Mouse (Mus musculus): ENCODE results near the gene Rps12. TPM values are rescaled to one million over a fixed set of nuclear protein-coding genes. Genes with fewer than 3 reads are reported as not detected.

The Rps12 gene
- 174 and 179 TPM in 2 replicates for polyA plus RNA-seq (2015; fragmentation: Nextera tagmentation; extraction: Ambion mirVana)

DNA sequence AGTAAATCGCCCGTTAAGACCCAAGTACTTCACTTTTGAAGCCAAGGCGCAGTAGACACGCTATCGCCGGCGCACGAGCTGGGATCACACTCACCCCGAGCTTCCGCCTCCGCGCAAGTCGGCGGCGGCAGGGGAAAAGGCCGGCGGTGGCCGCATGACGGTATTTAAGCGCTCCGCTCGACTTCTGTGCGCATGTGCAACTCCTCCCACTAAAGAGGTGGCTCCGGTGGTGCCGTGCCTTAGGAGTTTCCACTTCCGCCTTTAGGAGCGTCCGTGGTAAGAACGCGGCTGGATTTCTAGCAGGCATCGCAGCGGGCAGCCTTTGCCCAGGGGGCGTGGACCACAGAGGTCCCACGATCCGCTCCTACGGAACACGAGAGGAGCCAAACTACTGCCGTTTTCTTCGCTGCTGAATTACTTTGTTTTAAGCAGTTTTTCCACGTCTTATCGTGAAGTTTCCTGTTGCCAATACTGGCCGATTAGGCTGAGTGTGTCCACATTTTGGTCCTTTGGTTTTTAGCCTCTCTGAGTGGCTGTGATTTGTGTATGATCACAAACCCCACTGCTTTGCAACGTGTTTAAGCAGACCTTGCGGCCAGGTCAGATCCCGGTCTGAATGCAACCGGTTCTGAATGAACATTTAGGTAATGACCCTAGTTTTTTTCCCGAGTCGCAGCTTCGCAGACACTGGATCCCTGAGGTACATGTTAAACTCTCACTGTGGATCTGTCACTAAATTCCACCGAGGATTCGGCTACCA, at the start of gene Rps12:
Gene Rps12 (minus strand): TSS at position 214 of the 760 bp plus-strand sequence.
- WGBS = under 1% methylated on average over 51 of the region's 51 CpGs
- peaks cover 48% of the 10 kb centered on the region for H3K4me1 ChIP-seq
- H3K27ac ChIP-seq = peak within 1 kb of the TSS; percentile 91
- peak; percentile 97 for ATAC-seq (ENCODE audit: low FRiP score, low read depth)
- peak within 1 kb of the TSS; percentile 93 for H3K4me2 ChIP-seq (replicated peaks)
- no peaks in the 10 kb centered on the region for H3K27me3 ChIP-seq
- no peaks in the 10 kb centered on the region for H3K9me3 ChIP-seq
- H3K9ac ChIP-seq = peak within 1 kb of the TSS; percentile 95
- peak within 1 kb of the TSS; percentile 91 for H3K4me3 ChIP-seq
- H3K36me3 ChIP-seq = peaks cover 38% of the 10 kb centered on the region

DNA sequence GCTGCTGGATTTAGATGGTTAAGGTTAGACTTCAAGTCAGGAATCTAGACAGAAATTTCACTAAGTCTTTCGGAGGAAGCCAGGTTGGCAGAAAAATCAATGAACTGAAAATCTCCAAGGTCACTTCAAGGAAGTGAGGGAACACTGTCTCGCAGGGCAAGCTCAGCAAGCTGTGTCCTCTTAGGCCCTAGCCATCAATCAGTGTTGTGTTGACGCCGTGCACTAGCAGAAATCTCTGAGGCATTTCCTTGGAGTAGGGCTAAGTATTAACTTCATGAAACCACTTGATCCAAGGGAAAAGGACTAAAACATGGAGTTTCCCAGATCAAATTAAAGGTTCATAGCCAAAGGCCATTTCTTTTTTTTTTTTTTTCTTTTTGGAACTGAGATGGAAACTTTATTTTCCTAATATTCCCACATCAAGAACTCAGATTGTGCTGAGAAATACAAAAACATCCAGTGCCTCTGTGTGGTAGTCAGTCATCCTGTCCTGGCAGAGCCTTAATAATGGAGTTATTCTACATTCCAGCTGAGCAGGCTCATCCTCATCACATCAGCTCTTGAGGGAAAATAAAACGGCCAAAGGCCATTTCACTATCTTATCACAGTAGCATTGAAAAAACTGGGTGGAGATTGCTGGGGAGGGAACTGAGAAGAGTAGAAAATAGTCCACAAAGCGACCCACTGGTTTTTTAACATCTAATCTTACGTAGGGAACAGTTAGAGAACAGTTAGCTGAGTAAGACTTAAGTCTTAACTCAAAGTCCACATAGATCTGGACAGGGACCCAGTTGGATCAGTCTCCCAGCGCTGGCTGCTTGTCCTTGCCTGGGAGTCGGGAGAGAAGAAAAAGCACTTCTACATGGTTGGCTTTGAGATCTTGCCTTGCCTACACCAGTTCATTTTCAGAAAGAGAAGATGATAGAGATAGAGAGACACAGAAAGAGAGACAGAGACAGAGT, 49.2 kb upstream of the Rps12 start:
- WGBS = 79% methylated on average over 9 of the region's 9 CpGs
- Histone ChIP-seq H3K9ac (no peak overlapping the region), H3K4me2 (replicated peaks) (no peak overlapping the region), H3K9me3 (no peaks in the 10 kb centered on the region), H3K27ac (no peak overlapping the region), H3K27me3 (no peaks in the 10 kb centered on the region), H3K36me3 (no peaks in the 10 kb centered on the region), H3K4me1 (no peaks in the 10 kb centered on the region), H3K4me3 (no peak overlapping the region)
- ATAC-seq (ENCODE audit: low FRiP score, low read depth) = no peak

DNA sequence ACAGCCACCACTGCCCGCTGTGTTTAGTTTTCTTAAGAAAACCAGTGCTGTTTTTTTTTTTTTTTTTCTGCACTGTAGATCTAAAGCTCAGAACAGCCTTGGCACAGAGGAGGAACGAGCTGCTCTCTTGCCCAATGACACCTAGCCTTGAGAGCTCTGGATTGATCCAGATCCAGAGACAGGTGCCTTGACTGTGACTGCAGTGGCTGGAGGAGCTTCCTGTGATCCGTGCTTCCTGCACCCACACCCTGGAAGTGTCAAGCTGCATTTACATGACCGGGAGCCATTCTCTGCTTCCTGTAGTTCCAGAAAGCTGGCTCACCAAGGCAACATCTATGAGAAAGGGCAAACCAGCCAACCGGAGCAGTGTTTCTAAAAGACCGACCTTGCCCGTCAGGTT, 39.4 kb upstream of the Rps12 start:
- Histone ChIP-seq H3K9me3 (no peaks in the 10 kb centered on the region), H3K36me3 (peaks cover 64% of the 10 kb centered on the region), H3K4me1 (no peaks in the 10 kb centered on the region), H3K27ac (no peak overlapping the region), H3K9ac (no peak overlapping the region), H3K27me3 (no peaks in the 10 kb centered on the region), H3K4me3 (no peak overlapping the region), H3K4me2 (replicated peaks) (no peak overlapping the region)
- 88% methylated on average over 7 of the region's 7 CpGs for WGBS
- no peak for ATAC-seq (ENCODE audit: low FRiP score, low read depth)

DNA sequence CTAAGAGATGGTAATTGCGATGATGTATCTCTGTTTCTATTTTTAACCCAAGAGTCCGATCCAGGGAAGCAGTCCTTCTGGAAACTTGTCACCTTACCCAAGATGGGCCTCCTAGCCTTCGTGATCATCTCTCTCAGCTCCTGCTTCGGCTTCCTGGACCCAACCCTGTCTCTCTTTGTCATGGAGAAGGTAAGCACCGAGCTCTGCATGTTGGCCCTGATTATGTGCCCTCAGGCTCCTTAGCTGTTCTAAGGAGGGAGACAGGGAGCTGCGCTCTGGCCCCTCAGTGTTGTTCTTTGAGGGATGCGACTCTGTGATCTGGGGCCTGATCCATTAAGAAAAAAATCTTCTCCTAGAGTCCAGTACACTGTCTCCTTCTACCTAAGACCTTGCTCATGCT, 29.2 kb upstream of the Rps12 start:
- H3K4me2 ChIP-seq (replicated peaks) = no peak overlapping the region
- H3K36me3 ChIP-seq = peaks cover 51% of the 10 kb centered on the region
- no peaks in the 10 kb centered on the region for H3K9me3 ChIP-seq
- H3K9ac ChIP-seq = no peak overlapping the region
- H3K4me3 ChIP-seq = no peak overlapping the region
- H3K27ac ChIP-seq = no peak overlapping the region
- H3K4me1 ChIP-seq = no peaks in the 10 kb centered on the region
- no peak for ATAC-seq (ENCODE audit: low FRiP score, low read depth)
- H3K27me3 ChIP-seq = no peaks in the 10 kb centered on the region
- WGBS = 89% methylated on average over 7 of the region's 7 CpGs

DNA sequence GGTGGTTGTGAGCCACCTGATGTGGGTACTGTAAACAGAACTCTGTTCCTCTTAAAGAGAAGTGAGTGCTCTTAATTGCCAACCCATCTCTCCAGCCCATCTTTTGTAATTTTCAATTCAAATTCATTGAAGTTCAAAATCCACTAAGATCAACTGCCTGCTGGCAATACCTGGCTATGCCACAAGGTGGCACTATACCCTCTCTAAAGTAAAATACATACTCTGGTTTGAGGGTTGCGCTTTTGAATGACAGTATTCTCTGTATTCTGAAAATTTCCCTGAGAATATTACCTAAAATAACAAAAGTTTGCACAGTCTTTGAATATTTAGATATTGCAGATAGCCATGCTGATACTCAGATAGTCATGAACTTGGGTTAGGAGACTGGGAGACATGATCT, 28.1 kb upstream of the Rps12 start:
- no peak overlapping the region for H3K27ac ChIP-seq
- WGBS = 58% methylated on average over 1 of the region's 1 CpGs
- peaks cover 48% of the 10 kb centered on the region for H3K36me3 ChIP-seq
- no peak overlapping the region for H3K4me3 ChIP-seq
- no peaks in the 10 kb centered on the region for H3K27me3 ChIP-seq
- H3K4me2 ChIP-seq (replicated peaks) = no peak overlapping the region
- ATAC-seq (ENCODE audit: low FRiP score, low read depth) = no peak
- no peaks in the 10 kb centered on the region for H3K9me3 ChIP-seq
- no peaks in the 10 kb centered on the region for H3K4me1 ChIP-seq
- no peak overlapping the region for H3K9ac ChIP-seq

DNA sequence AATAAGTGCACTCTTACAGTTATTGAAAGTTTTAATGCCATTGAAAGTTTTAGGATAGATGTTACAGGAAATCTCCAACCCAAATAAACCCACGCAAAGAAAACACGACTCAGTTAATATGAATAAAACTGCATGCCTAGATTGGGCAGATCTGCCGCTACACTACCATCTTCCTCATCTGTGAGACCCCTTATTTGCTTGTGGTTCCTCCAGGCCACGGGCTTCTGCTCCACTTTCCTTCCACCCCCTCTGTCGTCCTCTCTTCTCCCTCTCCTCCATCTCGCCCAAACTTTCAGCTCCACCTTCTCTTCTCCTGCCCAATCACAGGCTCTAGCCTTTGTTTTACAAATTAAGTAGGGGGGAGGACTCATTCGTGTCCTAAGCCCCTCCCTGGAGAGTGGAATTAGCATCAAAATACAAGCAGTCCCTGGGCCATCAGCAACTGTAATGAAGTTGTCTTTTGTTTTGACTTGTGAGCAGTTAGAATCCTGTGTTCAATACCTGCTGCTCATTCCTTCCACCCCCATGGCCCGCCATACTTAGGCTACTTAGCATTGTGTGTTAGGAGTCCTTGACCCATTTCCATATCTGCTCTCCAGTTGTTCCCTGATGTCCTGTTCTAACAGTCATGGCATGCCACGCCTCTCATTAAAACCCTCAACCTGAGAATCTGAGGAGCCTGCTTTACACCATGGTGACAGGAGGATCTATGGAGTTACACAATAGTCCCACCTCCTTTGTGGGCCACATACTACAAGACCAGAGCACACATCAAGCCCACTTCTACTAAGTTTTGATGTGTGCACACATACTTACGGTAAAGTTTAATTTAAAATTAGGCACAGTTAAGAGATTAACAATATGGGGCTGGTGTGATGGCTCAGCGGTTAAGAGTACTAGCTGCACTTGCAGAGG, 26.0 kb upstream of the Rps12 start:
- no peaks in the 10 kb centered on the region for H3K9me3 ChIP-seq
- H3K36me3 ChIP-seq = peaks cover 37% of the 10 kb centered on the region
- no peak overlapping the region for H3K4me2 ChIP-seq (replicated peaks)
- no peaks in the 10 kb centered on the region for H3K4me1 ChIP-seq
- H3K4me3 ChIP-seq = no peak overlapping the region
- no peaks in the 10 kb centered on the region for H3K27me3 ChIP-seq
- no peak overlapping the region for H3K27ac ChIP-seq
- 63% methylated on average over 11 of the region's 11 CpGs for WGBS
- H3K9ac ChIP-seq = no peak overlapping the region
- ATAC-seq (ENCODE audit: low FRiP score, low read depth) = no peak

DNA sequence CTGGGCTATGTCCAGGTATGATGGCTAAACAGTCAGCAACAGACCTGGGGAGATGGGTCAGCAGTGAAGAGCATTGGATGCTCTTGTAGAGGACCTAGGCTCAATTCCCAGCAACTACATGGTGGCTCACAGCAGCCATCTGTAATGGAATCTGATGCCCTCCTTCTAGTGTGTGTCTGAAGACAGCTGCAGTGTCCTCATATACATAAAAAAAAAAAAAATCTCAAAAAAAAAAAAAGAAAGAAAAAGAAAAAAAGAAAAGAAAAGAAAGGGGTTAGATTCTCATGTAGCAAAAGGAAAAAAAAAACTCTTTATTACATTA, 25.3 kb upstream of the Rps12 start:
- Histone ChIP-seq H3K4me2 (replicated peaks) (no peak overlapping the region), H3K4me3 (no peak overlapping the region), H3K9me3 (no peaks in the 10 kb centered on the region), H3K4me1 (no peaks in the 10 kb centered on the region), H3K27ac (no peak overlapping the region), H3K9ac (no peak overlapping the region), H3K36me3 (peaks cover 36% of the 10 kb centered on the region), H3K27me3 (no peaks in the 10 kb centered on the region)
- no peak for ATAC-seq (ENCODE audit: low FRiP score, low read depth)

DNA sequence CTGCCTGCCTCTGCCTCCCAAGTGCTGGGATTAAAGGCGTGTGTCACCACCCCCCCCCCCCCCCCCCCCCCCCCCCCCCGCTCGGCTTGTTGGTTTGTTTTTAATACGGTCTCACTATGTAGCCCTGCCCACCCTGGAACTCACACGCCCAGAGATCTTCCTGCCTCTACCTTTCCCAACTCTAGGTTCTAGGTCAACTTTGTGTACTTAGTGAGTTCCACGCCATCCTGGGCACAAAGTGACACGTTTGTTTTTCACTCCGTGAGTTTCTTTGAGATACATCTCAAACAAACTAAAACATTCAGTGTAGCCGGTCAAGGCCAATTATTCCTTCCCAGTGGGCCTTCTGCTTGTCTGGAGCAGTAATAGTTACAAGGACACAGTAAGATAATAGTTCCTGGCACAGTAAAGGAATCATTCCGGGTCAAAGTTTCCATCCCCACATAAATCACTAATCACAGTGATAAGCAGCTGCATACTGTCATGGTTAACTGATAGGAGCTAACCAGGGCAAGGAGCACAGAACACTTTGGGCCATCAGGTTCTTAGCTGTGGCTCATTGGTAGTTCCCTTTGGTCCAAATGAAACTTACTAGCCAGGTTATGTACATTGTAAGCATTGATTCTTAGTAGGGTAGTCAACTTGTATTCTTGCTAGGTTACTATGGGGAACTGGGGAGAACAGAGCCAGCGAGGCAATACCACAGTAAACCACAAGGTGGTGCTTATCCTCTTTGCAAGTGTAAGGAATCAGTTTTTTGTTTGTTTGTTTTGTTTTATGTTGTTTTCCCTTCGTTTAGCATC, 24.8 kb upstream of the Rps12 start:
- 72% methylated on average over 8 of the region's 12 CpGs for WGBS
- Histone ChIP-seq H3K4me1 (no peaks in the 10 kb centered on the region), H3K36me3 (peaks cover 38% of the 10 kb centered on the region), H3K27me3 (no peaks in the 10 kb centered on the region), H3K27ac (no peak overlapping the region), H3K4me2 (replicated peaks) (no peak overlapping the region), H3K4me3 (no peak overlapping the region), H3K9me3 (no peaks in the 10 kb centered on the region), H3K9ac (no peak overlapping the region)
- ATAC-seq (ENCODE audit: low FRiP score, low read depth) = no peak

DNA sequence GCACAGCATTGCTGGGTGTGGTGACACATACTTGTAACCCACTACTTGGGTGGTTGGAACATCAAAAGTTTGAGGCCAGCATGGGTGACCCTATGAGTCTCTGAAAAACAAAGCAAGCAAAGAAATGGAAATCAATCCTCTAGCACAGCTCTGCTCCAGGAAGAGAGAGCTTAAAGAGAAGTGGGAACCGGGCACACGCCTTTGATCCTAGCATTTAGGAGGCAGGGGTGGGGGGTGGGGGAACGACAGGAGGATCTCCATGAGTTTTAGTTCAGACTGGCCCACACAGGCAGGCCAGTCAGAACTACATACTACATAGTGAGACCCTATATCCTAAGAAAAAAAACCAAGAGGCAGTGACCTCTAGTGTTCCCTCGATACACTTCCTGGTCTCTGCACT, 19.1 kb upstream of the Rps12 start:
- no peak overlapping the region for H3K4me3 ChIP-seq
- no peak overlapping the region for H3K4me2 ChIP-seq (replicated peaks)
- H3K9me3 ChIP-seq = no peaks in the 10 kb centered on the region
- H3K36me3 ChIP-seq = peaks cover 72% of the 10 kb centered on the region
- no peaks in the 10 kb centered on the region for H3K27me3 ChIP-seq
- H3K4me1 ChIP-seq = no peaks in the 10 kb centered on the region
- H3K9ac ChIP-seq = no peak overlapping the region
- no peak for ATAC-seq (ENCODE audit: low FRiP score, low read depth)
- no peak overlapping the region for H3K27ac ChIP-seq
- WGBS = 22% methylated on average over 4 of the region's 4 CpGs

DNA sequence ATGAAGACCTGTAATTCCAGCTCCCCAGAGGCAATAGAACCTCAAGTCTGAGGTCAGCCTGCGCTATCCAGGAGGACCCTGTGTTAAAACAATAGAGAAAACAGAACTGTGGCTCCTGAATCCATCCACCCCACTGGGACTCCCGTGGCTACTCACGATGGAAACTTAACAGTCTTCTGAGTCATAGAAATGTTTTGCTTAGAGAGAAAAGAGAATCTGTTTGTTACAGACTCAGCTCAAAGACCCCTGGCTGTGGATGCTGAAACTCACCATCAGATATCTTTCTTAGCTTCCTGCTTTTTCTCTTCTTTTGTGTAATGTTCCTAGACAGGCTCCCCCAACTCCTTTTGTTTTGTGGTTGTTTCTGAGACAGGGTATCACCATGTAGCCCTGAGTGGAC, 17.6 kb upstream of the Rps12 start:
- no peak overlapping the region for H3K27ac ChIP-seq
- H3K4me1 ChIP-seq = no peaks in the 10 kb centered on the region
- no peaks in the 10 kb centered on the region for H3K9me3 ChIP-seq
- peaks cover 76% of the 10 kb centered on the region for H3K36me3 ChIP-seq
- no peak overlapping the region for H3K4me3 ChIP-seq
- no peak overlapping the region for H3K4me2 ChIP-seq (replicated peaks)
- WGBS = 85% methylated on average over 3 of the region's 3 CpGs
- H3K27me3 ChIP-seq = no peaks in the 10 kb centered on the region
- no peak for ATAC-seq (ENCODE audit: low FRiP score, low read depth)
- no peak overlapping the region for H3K9ac ChIP-seq

DNA sequence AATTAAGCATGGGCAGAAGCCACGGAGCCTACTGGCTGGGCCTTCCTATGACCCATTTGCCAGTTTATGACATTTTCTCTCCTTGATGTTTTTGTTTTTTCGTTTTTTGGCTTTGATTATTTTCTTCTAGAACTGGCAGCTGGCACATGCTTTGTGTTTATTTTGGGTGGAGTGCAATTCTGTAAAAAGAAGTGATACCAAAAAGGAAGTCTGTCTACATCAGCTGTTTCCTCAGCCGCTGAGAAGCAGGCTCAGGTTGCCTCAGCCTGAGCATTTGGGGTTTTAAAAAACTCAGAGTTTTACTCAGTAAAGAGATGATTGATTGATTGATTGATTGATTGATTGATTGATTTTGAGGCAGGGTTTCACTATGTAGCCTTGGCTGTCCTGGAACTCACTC, 15.8 kb upstream of the Rps12 start:
- peaks cover 69% of the 10 kb centered on the region for H3K36me3 ChIP-seq
- H3K4me1 ChIP-seq = 0 out of 2 replicates have a peak, but pooled peaks cover 3% of the 10 kb centered on the region
- H3K4me3 ChIP-seq = no peak overlapping the region
- no peaks in the 10 kb centered on the region for H3K27me3 ChIP-seq
- H3K27ac ChIP-seq = no peak overlapping the region
- ATAC-seq (ENCODE audit: low FRiP score, low read depth) = no peak
- no peak overlapping the region for H3K9ac ChIP-seq
- no peak overlapping the region for H3K4me2 ChIP-seq (replicated peaks)
- no peaks in the 10 kb centered on the region for H3K9me3 ChIP-seq
- 61% methylated on average over 3 of the region's 3 CpGs for WGBS

Measured in limb, embryonic 13.5 days (tissue).